8 mouse cellular contexts compared by ENCODE assay signal in genomic region chr2:92883912-92884243, GRCm38 (mm10). TPM values are rescaled to one million over a fixed set of nuclear protein-coding genes. Genes with fewer than 3 reads are reported as not detected.
A peak's percentile ranks its signal among the peaks of the same experiment; 100 is the strongest.
DNase-seq lines count a peak whose midpoint lies in the region; ATAC-seq and TF ChIP-seq lines count a peak whose summit lies in the region.

No protein-coding gene starts in this region.

- intact Hi-C loops in gastrocnemius, adult 2 months (cut with DNase I), result no loop called here

- no peaks in the 10 kb centered on the region for H3K36me3 ChIP-seq in liver, adult 2 months (ENCODE audit: control insufficient read depth, insufficient read depth, low read length)
- no peaks in the 10 kb centered on the region for H3K36me3 ChIP-seq in liver, embryonic 12.5 days
- H3K36me3 ChIP-seq in embryonic facial prominence, embryonic 12.5 days, result no peaks in the 10 kb centered on the region
- no peaks in the 10 kb centered on the region for H3K36me3 ChIP-seq in midbrain, embryonic 14.5 days (ENCODE audit: control insufficient read depth, insufficient read depth, low read length)

- H3K27me3 ChIP-seq in liver, adult 2 months (ENCODE audit: control insufficient read depth, insufficient read depth, low read length), result no peaks in the 10 kb centered on the region
- peaks cover 9% of the 10 kb centered on the region for H3K27me3 ChIP-seq in liver, embryonic 12.5 days (replicated peaks)
- H3K27me3 ChIP-seq in embryonic facial prominence, embryonic 12.5 days, result 0 out of 2 replicates have a peak, but pooled peaks cover 3% of the 10 kb centered on the region
- no peaks in the 10 kb centered on the region for H3K27me3 ChIP-seq in midbrain, embryonic 14.5 days (ENCODE audit: control insufficient read depth, insufficient read depth, low read length)

- WGBS in liver, adult 2 months, result 2% methylated on average over 2 of the region's 2 CpGs
- 3% methylated on average over 2 of the region's 2 CpGs for WGBS in liver, embryonic 12.5 days (ENCODE audit: insufficient replicate concordance)
- WGBS in embryonic facial prominence, embryonic 12.5 days, result 0% methylated on average over 2 of the region's 2 CpGs
- WGBS in midbrain, embryonic 14.5 days, result 3% methylated on average over 2 of the region's 2 CpGs

- no peaks in the 10 kb centered on the region for H3K79me2 ChIP-seq in liver, adult 2 months (ENCODE audit: control insufficient read depth, insufficient read depth, low read length)

- H3K9ac ChIP-seq in liver, adult 2 months (ENCODE audit: low read depth, low read length), result no peak overlapping the region
- H3K9ac ChIP-seq in liver, embryonic 12.5 days, result no peak overlapping the region
- no peak overlapping the region for H3K9ac ChIP-seq in embryonic facial prominence, embryonic 12.5 days
- no peak overlapping the region for H3K9ac ChIP-seq in midbrain, embryonic 14.5 days (replicated peaks; ENCODE audit: low read length)

- TF ChIP-seq POLR2A in liver, adult 2 months (IDR thresholded peaks at IDR 0.05; ENCODE audit: extremely low read depth, insufficient read depth, low read length), result no peak

- H3K4me2 ChIP-seq in liver, embryonic 12.5 days, result no peak overlapping the region
- H3K4me2 ChIP-seq in embryonic facial prominence, embryonic 12.5 days (replicated peaks), result peak overlapping the region; percentile 34; the same call in 1 of the 2 replicates
- peak overlapping the region; percentile 16; the same call in 1 of the 2 replicates for H3K4me2 ChIP-seq in midbrain, embryonic 14.5 days (ENCODE audit: low read length)

- H3K4me1 ChIP-seq in liver, adult 2 months (ENCODE audit: control insufficient read depth, insufficient read depth, low read length), result no peaks in the 10 kb centered on the region
- H3K4me1 ChIP-seq in liver, embryonic 12.5 days, result 0 out of 2 replicates have a peak, but pooled peaks cover 3% of the 10 kb centered on the region
- H3K4me1 ChIP-seq in embryonic facial prominence, embryonic 12.5 days, result peaks cover 6% of the 10 kb centered on the region; the same call in 1 of the 2 replicates
- peaks cover 7% of the 10 kb centered on the region for H3K4me1 ChIP-seq in midbrain, embryonic 14.5 days (ENCODE audit: control insufficient read depth, insufficient read depth, low read length)

- H3K27ac ChIP-seq in liver, adult 2 months (replicated peaks; ENCODE audit: insufficient read depth, low read depth, low read length), result no peak overlapping the region
- H3K27ac ChIP-seq in liver, embryonic 12.5 days, result no peak overlapping the region
- peak overlapping the region; percentile 37; the same call in 1 of the 2 replicates for H3K27ac ChIP-seq in embryonic facial prominence, embryonic 12.5 days
- no peak overlapping the region for H3K27ac ChIP-seq in midbrain, embryonic 14.5 days (replicated peaks; ENCODE audit: low read depth, low read length)
- H3K27ac ChIP-seq in gastrocnemius, adult 2 months, result no peak overlapping the region

- no peak for ATAC-seq in liver, embryonic 12.5 days
- no peak for ATAC-seq in embryonic facial prominence, embryonic 12.5 days (ENCODE audit: insufficient number of reproducible peaks, insufficient read depth, low FRiP score, low TSS enrichment)
- ATAC-seq in midbrain, embryonic 14.5 days (ENCODE audit: low FRiP score, low TSS enrichment), result peak; percentile 17; the same call in 1 of the 2 replicates
- no peak for ATAC-seq in inflammation-experienced regulatory T-cells, adult 6 months

- peak; percentile 9 for DNase-seq in liver, adult 2 months (ENCODE audit: extremely low read depth, low read depth, low spot score)
- DNase-seq in kidney, postnatal 10 days, result peak; percentile 63
- peak; percentile 41 for DNase-seq in midbrain, embryonic 14.5 days
- no peak for DNase-seq in spleen, adult 18-20 months
- no peak for DNase-seq in gastrocnemius, adult 2 months

- no peak overlapping the region for H3K4me3 ChIP-seq in liver, adult 2 months (ENCODE audit: insufficient read depth, low read depth, low read length)
- no peak overlapping the region for H3K4me3 ChIP-seq in liver, embryonic 12.5 days
- no peak overlapping the region for H3K4me3 ChIP-seq in embryonic facial prominence, embryonic 12.5 days
- no peak overlapping the region for H3K4me3 ChIP-seq in midbrain, embryonic 14.5 days (replicated peaks; ENCODE audit: low read depth, low read length)
- H3K4me3 ChIP-seq in gastrocnemius, adult 2 months, result no peak overlapping the region

- H3K9me3 ChIP-seq in liver, embryonic 12.5 days (replicated peaks), result no peaks in the 10 kb centered on the region
- H3K9me3 ChIP-seq in embryonic facial prominence, embryonic 12.5 days, result no peaks in the 10 kb centered on the region
- no peaks in the 10 kb centered on the region for H3K9me3 ChIP-seq in midbrain, embryonic 14.5 days (ENCODE audit: control insufficient read depth, low read length)

- no peak for TF ChIP-seq CTCF in liver, adult 2 months (IDR thresholded peaks at IDR 0.05; ENCODE audit: low read depth, low read length)
- TF ChIP-seq CTCF in gastrocnemius, adult 2 months (IDR thresholded peaks at IDR 0.05), result no peak

RNA-seq across cellular contexts. Expression of gene Syt13, which starts 31.0 kb away (rescaled TPM):
- total RNA-seq in liver, adult 2 months (2014; rRNA removed), result 0.07 TPM in 1 of 2 replicates, not detected in the other
- 0.02 TPM in 1 of 2 replicates, not detected in the other for polyA plus RNA-seq in liver, adult 2 months (2012; rRNA removed)
- 0.43 and 0.44 TPM in 2 replicates for polyA plus RNA-seq in liver, embryonic 12.5 days (2016; fragmentation: Nextera tagmentation; extraction: Ambion mirVana)
- 11.3 and 12.0 TPM in 2 replicates for polyA plus RNA-seq in embryonic facial prominence, embryonic 12.5 days (2016; fragmentation: Nextera tagmentation; extraction: Ambion mirVana)
- 44.9 and 48.9 TPM in 2 replicates for polyA plus RNA-seq in midbrain, embryonic 14.5 days (2014; fragmentation: Nextera tagmentation; extraction: Ambion mirVana)
- total RNA-seq in gastrocnemius, adult 2 months (2021), result under 1 TPM in 1 of 2 experiments, not detected in 1; 0.06 TPM
- not detected for polyA plus RNA-seq in inflammation-experienced regulatory T-cells, adult 6 months (2017; shearing (Covaris generic))

Comparison
In these comparisons a context has a peak if more than half of its experiments do, and no peak if none do; other contexts are left out.
1. DNase-seq: peak in liver, adult 2 months (single experiment), kidney, postnatal 10 days (single experiment) and midbrain, embryonic 14.5 days (single experiment); none in spleen, adult 18-20 months (0 of 2) and gastrocnemius, adult 2 months (single experiment).